Mouse (Mus musculus) lung, postnatal 4 days (tissue): ENCODE results near the gene Scg3.
A peak's percentile ranks its signal among the peaks of the same experiment; 100 is the strongest.
"Not testable (repeated sequence)": the region's sequence is repeated elsewhere in the genome, so short reads cannot be mapped to it uniquely, and the experiment has no call there.

Source experiments
- DNase-seq, 2 experiments: peaks; one replicate each; pipeline ENCODE4 v3.0.0; 2021

Scg3 gene

GRCm38 (mm10) chr9:75625556-75626307, 58.1 kb downstream of the Scg3 start, which contains the start of gene Lysmd2:
Gene Lysmd2 (plus strand): TSS chr9:75625741.
- DNase-seq, result peak; percentile 75 to 88

GRCm38 (mm10) chr9:75624983-75625555, 58.8 kb downstream of the Scg3 start:
- no peak for DNase-seq

DNA sequence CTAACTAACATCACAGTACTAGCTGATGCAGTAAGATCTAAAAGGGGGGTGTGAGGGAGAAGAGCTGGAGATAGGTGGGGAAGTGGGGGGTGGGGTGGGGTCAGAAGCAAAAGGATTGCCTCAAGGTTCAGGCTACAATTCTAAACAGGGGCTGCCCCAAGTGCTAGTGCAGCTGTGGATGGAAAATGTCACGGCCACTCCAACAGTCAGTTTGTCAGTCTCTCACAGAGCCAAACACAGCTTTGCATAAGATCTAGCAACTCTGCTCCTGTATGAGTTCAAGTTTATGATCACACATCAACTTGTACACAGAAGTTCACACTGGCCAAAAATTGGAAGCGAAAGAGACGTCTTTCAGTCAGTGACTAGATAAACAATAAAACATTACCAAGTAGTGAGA, 62.4 kb downstream of the Scg3 start:
- no peak for DNase-seq

DNA sequence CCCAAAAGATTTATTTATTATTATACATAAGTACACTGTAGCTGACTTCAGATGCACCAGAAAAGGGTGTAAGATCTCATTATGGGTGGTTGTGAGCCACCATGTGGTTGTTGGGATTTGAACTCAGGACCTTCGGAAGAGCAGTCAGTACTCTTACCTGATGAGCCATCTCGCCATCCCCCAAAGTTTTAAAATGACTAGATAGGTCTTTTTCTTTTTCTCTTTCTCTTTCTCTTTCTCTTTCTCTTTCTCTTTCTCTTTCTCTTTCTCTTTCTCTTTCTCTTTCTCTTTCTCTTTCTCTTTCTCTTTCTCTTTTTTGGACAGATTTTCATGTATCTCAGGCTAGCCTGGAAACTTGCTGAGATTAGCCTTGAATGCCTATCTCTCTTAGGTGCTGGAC, 64.1 kb downstream of the Scg3 start:
- not testable (repeated sequence) for DNase-seq

DNA sequence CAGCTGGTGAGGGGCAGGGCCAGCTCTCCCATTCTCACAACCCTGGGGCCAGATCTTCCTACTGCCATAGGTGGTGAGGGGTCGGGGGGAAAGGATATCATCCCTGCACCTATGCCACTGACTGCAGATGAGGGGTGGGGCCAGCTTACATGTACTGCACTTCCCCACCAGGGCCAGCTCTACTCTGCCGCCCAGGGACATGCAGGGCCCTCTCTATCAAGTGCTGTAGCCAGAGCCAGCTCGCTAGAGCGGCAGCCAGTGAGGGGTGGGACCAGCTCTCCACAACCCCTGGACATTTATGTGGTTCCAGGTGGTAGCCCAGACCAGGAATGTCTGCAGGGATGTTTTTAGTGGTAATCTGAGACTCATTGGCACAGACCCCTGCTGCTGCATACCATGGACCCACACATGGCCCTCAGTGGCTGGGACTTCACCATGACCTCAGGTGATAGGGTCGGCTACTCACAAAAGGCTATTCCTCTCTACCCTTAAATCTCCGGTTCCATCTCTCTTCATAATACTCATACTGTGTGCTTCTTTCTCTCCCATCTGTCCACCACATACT, 64.9 kb downstream of the Scg3 start:
- no peak for DNase-seq

DNA sequence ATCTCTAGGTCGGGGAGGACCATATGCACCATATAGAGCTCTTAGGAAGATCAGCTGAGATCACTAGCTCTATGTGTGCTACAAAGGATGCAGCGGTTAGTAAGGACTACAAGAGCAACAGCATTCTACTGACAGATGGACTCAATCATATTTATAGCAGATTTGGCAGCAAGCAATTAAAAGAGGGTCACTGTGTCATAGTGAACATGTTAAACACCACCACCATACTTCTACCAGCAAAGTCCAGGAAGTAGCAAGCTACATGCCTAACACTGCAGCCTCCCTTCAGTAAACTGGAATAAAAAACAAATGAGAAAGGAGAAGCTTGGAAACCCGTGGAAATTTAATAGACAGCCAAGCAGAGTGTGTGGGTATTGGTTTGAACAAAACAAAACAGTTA, 67.3 kb downstream of the Scg3 start:
- DNase-seq, result no peak

DNA sequence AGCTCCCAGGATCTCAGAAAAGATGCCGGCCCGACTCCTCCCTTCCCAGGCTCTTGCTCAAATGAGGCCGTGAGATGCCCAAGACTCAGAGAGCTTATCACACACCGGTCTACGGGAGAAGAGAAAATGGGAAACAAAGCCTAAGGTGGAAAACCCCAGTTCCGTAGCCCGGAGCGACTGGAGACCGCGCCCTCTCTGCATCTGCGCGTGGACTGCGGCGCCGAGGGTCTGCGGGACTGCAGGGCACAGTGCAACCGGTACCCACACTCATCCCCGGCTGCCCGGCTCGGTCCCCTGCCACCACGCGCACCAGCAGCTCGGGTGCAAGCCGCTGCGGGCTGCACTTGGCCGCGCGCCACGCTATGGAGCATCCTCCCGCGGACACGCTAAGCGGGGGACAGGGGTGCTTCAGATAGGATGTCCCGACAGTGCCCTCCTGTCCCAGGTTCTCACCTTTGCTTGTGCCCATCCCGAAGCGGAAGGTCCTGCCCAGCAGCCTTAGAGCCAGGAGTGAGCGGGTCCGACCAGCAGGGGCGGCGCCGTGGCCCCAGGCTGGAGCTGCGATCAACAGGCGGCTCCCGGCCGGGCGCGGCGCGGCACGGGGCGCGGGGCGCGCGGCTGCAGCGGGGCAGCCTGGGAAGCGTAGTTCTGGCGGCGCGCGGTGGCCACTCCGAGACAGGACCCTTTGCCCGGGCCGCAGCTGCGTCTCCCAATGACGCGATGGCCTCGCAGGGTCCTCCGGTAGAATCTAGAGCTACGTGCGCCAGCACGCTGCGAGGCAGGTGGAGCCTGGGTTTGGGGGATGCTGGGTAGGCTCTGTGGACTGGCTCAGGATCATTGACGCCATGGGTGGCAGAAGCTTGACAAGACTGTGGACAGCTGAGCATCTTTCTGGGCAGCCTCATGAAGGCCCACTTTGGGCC, 73.0 kb downstream of the Scg3 start, which contains the start of gene Tmod2:
Gene Tmod2, minus strand, starts transcription at position 755 of the 923 bp plus-strand sequence.
- peak; percentile 54 to 71 for DNase-seq

- no peak for DNase-seq
Observed at GRCm38 (mm10) chr9:75609965-75610364, 73.9 kb downstream of the Scg3 start.

GRCm38 (mm10) chr9:75609505-75609904, 74.4 kb downstream of the Scg3 start:
- DNase-seq, result no peak

DNA sequence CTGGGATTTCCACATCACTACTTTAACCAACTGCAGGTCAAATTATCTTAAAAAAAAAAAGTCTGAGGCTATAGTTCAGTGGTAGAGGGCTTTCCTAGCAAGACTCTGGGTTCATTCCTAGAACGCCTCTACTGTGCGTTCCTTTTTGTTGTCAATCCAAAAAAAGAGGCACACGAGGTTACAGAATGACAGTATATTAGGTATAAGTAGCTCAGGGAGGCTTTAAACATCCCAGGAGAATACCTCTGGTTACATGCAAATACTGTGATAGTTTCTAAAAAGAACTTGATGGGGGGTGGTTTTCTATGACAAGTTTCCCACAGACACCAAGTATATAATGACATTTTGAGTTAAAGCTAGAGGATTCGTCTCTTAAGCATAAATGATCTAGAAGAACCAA, 76.4 kb downstream of the Scg3 start:
- no peak for DNase-seq

DNA sequence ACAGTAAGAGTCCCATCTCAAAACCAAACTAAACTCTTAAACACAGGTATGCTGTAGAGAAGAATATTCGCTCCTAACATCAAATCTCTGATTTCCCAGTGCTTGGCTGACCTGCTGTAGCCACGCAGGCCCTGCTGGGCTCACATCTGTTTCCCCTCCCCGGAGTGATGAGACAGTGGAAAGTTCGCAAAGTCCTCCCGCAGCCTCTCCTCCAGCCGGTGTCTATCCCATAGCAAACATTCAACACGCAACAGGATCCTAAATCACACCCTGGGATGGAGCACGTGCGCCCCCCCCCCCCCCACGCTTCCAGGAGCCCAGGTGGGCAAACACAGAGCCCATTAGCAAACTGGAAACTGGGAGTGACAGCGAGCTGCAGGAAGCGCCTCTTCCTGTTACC, 82.3 kb downstream of the Scg3 start:
- DNase-seq, result no peak

- peak; percentile 26 to 33 for DNase-seq
Observed at GRCm38 (mm10) chr9:75600166-75600934, 83.5 kb downstream of the Scg3 start.

GRCm38 (mm10) chr9:75599191-75599841, 84.5 kb downstream of the Scg3 start:
- DNase-seq, result peak; percentile 45 to 50

GRCm38 (mm10) chr9:75597596-75597995, 86.3 kb downstream of the Scg3 start:
- no peak for DNase-seq

- DNase-seq, result no peak
Observed at GRCm38 (mm10) chr9:75597036-75597435, 86.8 kb downstream of the Scg3 start.

GRCm38 (mm10) chr9:75593481-75593880, 90.4 kb downstream of the Scg3 start:
- DNase-seq, result no peak
